Mouse (Mus musculus) WW6 (cell line): ENCODE data around the gene Trim41.
A peak's percentile ranks its signal among the peaks of the same experiment; 100 is the strongest.
"Not testable (repeated sequence)": the region's sequence is repeated elsewhere in the genome, so short reads cannot be mapped to it uniquely, and the experiment has no call there.

Experiments
- DNase-seq: peaks from one replicate; pipeline ENCODE4 v3.0.0-alpha.2; 2013; ENCODE audit warnings: low read depth, low spot score

Gene Trim41

DNA sequence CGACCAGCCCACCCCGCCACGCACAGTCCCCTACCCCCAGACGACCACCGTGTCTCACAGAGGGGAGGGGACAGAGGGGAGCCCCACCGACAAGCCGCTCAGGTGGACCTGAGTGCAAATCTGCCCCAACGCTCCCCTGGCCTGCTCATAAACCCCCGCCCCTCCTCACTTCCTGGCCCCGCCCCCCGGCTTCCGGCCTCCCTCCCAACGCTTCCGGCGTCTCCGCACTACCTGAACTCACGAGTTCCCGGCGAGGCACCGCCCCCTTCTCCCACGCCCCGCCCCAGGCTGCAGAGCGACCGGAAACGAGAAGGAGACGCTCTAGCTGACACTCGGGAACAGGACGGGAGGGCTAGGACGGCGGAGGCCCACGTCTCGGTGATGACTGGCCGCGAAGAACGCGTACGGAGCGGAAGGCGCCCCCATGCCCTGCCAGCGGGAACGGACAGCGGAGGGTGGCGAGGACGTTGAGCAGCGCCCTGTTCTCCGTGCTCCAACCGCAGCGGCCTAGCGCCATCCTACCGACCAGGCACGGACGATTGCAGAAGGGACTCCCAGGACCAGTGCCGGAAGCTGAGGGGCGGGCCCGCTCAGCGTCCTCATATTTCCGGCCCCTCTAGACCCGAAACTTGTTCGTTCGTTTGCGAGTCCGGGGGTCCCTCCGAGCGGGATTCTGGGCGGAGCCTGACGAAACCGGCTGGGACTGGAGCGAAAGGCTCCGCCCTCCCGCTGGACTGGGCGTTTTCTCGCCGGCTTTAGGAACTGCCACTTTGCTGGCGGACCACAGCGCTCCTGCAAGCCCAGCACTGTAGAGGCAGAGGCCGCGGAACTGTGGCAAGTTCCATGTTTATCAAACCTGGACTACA is at the start of gene Trim41:
TSS of gene Trim41 (minus strand) at position 554 of the 866 bp plus-strand sequence.
- peak; percentile 99 for DNase-seq

DNA sequence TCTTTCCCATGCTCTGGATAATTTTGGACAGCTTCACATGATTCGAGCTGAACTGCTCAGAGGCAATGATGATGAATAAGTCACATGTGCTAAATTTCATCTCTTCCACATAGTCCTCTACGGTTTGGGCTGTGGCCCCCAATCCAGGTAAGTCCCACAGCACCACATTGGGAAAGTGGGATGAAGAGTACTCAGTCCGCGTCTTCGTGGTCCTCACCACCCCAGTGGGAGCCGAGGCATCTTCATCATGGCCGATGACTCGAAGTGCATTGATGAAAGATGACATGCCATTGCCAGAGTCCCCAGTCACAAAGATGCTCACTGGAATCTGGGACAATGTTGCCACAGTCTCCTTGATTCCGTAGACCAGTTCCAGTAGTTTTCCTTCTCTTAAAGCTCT is 49.3 kb upstream of the Trim41 start:
- no peak for DNase-seq

DNA sequence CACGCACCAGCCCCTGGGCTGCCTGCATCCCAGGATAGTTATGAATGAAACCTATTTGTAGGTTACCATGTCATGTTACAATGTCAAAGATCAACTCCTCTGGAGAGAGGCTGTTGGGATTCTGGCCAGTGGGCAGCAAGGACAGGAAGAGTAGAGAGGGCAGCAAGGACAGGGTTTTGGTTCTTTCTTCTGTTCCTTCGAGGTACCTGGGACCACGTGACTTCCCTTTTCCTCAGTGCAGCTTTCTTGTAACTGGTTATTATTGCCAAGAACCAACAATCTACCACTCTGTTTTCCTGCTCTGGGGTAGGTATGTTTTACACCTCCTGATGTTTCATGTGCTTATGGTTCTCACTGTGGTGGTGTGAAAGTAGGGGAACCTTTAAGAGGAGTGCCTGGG is 46.7 kb upstream of the Trim41 start:
- DNase-seq, result no peak

DNA sequence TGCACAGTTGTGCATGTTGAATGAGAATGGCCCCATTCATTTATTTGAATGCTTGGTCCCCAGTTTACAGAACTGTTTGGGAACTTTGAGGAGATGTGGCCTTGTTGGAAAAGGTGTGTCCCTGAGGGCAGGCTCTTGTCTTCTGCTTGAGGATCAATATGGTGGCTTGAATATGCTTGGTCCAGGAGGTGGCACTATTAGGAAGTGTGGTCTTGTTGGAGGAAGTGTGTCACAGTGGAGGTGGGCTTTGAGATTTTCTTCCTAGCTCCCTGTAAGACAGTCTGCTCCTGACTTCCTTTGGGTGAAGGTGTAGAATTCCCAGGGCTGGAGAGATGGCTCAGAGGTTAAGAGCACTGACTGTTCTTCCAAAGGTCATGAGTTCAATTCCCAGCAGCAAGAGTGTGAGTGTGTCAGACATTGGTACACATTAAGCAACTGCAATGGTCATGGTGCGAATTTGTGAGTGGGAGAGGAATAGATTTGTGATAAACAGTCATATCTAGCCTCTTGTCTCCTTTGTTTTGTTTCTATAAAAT is 45.7 kb upstream of the Trim41 start:
- no peak for DNase-seq

DNA sequence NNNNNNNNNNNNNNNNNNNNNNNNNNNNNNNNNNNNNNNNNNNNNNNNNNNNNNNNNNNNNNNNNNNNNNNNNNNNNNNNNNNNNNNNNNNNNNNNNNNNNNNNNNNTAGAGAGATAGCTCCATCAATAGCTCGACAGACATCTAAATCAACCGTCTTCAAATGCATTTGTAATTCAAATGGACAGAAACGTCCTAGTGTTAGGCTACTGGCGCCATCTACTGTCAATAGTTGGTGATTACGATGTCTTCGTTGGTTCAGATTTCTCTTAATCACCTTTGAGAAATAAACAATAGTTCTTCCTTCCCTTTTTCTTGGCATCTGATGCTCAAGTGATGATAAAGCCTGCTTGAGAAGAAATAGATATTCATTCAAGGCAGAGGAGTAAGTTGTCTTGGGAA is 41.9 kb upstream of the Trim41 start:
- no peak for DNase-seq

DNA sequence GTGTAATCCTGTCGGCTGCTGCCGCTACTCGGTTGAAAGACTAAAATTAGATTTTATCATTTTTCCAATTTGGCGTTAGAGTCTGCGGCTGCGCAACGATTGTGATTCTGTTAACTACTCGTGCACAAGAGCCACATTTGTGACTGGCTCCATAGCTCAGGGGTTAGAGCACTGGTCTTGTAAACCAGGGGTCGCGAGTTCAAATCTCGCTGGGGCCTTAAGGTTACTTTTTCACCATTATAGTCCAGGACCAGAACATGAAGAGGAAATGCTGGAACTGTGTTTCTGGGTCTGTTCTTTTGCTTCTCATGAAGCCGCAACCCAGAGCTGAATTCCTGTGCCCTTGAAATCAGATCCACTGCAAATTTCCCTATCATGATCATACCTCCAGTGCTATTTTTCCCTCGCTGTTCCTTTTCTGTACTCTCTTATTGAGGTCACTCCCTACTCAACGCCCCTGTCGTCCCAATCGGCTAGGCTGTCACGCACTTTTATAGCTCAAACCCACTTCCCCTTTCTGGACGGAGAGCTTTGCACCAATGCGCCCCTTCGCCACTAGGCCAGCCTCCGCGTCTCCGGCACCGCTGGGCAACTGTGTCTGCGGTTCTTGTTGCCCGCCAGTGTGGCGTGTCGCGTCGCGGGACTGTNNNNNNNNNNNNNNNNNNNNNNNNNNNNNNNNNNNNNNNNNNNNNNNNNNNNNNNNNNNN is 36.5 kb upstream of the Trim41 start:
- no peak for DNase-seq

DNA sequence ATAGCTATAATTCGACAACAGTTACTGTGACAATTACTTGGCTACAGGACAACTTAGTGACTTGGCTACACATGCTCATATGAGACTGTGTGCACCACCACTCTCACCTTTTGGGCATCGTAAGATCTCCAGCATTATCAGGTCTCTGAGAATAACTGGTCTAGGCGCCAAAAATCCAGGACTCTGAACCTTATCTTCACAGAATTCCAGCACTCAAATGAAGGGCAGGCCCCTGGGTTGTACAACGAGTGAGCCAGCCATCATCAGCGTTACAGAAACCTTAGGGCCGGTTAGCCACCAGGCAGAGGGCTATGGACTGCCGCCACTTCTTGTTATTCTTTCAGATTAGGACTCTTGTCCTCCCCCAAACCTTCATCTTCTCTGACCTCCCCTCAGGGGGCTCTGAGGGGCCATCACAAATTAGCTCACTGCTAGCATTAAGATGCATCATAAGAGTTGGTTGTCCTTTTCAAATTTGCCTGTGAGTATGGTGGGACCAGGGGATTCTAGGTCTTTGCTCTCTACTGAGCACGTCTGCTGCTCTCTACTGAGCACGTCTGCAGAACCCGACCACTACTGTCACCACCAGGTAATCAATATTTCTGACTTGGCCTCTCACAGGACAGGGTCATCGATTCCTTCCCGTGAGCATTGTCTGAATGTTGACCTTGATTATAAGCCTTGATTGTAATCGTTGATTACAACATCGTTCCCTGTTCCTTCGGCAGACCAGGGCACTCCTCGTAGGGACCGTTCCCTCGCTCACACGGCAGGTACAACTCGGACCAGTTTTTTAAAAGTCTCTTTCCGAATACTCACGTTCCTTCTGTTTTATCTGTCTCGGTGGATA is 35.7 kb upstream of the Trim41 start:
- no peak for DNase-seq

DNA sequence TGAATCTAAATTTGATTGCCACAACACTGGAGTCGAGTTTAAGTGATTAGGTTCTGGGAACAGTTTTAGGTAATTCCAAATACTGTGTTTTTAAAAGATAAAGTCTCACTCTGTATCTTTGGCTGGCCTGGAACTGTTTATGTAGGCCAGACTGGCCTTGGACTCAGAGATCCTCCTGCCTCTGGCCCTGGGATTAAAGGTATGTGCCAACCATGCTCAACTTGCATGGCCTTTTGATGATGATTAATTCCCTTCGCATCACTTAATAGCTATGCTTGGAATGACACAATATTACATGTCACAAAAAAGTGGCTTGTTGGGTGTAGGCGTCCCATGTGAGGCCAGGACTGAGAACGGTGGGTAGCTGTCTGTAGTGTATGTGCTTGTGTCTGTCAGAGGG is 35.0 kb upstream of the Trim41 start:
- no peak for DNase-seq

DNA sequence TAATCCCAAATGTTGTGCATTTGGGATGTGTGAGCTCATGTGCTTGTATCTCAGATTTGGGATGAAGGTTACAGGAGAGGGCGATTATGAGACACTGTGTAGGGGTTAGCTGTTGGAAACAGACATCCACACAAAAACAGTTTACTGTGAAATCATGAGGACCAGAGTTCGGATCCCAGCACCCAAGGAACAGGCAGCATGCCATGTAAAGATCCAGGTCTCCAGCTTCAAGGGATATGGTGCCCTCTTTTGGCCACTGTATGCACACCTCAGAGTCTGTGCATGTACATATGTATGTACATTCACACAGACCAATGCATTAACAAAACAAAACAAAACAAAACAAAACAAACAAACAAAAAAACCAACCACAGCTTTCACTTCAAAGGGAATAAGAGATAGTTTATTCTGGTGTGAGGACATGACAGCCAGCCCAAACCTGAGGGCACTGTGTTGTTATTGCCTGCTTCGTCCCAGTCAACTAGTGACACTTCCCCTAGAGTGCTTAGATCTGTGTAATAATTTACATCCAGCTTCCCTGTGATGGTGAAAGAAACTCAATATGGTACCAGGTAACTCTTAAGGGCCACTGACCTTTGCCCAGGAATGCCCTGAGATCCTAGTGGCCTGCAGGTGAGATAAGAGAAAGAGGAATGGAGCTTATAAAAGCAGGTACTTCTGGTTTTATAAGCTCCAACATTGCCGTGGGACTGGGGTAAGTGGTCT is 34.3 kb upstream of the Trim41 start:
- DNase-seq, result no peak

DNA sequence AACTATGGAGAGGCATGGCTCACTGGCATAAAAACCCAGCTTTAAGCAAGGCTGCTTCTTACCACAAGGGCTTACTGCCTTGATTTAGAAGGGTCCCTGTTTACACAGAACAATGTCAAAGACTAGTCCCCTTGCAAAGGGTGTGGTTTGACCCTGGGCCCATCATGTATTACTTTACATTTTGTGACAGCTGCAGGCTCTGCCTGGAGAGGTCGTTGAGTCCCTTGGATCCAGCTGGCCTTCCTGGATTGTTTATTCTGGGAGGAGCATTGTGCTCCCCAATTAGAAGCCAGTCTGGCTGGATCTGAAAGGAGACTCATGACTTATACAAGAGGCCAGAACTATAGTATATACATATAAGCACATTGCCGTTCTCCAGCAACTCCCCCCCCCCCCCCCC is 33.1 kb upstream of the Trim41 start:
- DNase-seq, result no peak

DNA sequence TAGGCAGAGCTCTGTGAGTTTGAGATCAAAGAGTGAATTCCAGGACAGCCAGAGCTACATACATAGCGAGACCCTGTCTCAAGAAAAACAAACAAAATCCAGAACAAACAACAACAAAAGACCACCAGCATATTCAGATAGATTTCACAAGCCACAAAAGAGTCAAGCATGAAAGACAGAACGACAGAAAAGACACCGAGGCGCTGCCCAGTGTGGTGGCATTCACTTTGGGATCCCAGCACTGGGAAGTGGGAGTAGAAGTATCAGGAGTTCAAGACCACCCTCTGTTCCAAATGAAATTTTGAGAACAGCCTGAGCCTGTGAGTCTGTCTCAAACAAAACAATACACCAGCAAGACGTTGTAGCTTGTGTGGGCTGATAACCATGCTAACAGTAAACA is 29.7 kb upstream of the Trim41 start:
- no peak for DNase-seq

DNA sequence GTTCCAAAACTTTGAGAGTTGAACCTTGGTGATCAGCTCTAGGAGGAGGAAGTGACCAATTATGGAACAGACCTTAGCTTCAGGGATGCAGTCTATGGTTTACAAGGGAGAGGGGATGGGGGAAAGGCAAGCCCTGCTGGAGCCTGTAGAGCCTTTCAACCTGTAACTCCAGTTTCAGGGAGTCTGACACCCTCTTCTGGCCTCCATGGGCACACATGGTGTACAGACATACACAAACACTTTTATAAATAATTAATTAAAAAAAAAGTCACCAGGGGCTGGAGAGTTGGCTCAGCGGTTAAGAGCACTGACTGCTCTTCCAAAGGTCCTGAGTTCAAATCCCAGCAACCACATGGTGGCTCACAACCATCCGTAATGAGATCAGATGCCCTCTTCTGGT is 29.2 kb upstream of the Trim41 start:
- not testable (repeated sequence) for DNase-seq

DNA sequence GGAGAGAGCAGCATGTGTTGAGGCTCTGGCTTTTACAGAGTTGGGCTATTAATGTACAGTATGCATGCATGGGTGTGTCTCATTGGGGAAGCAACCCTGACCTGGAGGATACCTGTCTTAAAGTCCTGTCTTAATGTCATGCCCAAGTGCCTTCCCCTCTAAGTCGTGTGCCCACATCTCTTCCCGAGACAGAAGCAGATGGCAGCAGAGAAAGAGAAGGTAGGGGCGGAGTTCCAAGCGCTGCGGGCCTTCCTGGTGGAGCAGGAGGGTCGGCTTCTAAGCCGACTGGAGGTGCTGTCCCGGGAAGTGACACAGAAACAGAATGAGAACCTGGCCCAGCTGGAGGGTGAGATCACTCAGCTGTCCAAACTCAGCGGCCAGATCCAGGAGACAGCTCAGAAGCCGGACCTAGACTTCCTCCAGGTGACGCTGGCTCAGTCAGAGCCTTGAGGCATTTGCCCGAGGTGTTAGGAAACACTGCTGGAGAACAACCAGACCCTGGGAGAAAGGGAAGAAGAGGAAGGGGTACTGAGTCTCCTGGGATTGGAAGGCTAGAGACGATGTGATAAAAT is 28.2 kb upstream of the Trim41 start:
- DNase-seq, result no peak

DNA sequence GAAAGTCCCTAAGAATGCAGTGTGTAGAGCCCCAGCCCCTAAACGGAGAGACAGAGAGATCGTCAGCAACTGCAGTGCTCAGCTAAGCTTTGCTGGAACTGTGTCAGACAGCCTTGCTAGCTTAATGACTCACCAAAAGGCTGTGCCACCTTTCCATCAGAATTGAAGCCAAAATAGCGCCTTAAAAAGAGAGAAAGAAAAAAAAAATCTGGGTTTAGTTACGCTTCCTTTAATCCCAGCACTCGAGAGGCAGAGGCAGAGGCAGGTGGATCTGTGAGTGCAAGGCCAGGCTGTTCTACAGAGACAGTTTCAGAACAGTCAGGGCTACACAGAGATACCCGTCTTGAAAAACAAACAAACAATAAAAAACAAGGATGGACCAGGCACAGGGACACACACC is 27.2 kb upstream of the Trim41 start:
- no peak for DNase-seq

DNA sequence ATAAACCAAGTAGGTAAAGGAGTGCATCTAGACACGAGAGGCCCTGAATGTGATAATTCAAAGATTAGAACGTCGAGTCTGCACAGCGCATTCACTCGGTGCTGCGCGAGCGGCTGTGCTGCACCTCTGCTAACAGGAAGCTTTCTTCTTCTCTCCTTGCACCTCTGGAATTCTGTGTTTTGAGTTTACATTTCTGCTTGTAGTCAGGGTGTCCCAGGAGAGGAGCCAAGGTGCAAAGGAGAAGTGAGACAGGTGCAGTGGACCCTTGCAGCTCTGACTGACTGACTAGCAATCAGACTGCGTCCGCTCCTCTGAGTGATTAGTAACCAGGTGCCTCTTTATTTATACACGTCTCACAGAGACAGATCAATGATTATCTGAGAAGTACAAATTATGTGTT is 26.0 kb upstream of the Trim41 start:
- no peak for DNase-seq

DNA sequence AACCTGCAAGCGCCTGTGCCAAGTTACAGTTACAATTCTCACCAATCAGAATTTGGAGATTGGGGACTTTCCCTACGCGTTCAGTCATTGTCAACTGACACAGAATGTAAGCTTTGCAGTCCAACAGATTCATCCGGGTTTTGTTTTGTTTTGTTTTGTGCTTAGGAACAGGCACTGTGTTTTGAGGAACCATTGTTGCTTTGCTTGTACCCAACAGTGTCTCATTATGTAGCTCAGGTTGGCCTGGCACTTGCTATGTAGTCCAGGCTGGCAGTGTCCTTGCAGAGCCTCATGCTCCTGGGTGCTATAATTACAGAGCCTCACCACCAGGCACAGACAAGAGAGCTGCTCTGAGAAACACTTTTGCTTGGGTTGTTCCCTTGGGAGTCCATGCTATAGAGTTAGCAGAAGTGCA is 25.2 kb upstream of the Trim41 start:
- DNase-seq, result no peak

DNA sequence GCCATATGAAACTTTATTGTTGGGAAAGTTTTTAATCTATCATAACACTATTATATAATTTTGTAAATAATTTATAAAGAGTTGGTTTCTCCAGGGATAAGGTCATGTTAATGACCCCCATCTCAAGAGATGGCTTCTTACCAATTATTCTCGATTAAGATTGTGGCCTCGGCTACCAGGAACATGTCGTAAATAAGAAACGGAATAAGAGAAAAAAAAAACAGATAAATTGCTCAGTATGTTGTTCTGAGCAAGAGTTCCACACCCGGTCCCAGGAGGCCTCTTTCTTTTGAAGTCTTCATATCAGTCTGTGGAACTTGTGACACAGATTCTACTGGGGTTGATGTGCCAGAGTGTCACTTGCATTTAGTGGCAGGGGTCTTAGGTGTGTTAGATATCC is 24.1 kb upstream of the Trim41 start:
- DNase-seq, result no peak

DNA sequence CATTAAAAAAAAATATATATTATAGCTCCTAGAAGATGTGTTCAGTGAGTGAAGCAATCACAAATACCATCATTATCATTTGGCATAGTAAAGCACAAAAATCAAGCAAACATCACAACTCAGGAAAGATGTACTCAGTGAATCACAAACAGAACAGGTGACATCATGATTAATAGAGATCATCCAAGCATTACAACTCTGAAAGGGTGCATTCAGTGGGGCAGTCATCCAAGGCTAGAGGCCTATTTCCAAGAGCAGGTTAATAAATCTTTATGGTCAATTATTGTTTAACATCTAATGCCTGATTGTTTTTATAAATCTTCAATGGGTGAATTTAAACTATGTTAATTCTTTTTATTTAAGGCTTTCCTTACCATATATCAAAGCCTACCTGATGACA is 23.7 kb upstream of the Trim41 start:
- DNase-seq, result no peak

DNA sequence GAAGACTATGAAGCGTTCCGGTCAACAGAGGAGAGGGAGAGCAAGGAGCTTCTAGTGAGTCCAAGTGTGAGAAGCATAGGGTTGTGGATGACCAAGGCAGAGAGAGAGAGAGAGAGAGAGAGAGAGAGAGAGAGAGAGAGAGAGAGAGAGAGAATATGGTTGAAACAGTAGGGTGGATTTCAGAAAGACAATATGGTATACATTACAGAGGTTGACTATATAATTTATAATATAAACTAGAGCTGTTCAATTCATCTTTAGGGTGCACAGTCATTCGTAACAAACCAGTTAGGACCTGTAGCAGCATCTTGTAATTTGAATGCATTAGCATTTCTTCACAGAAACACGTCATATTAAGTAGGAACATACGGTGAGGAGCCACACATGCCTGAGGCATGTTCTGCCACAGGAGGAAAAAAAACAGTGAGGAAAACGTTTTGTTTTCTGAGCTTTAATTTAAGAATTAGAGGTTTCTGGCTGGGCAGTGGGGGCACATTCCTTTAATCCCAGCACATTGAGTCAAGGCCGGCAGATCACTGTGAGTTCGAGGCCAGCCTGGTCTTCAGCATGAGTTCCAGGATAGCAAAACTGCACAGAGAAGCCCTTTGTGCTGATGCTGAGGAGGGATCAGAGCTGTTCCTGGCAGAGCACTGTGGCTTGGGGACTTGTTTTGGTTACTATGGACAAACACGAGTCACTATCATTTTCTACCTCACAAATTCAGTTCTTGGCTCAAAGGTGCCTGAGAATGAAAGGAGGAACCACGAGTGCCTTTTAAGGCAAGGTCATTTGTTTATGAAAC is 21.9 kb upstream of the Trim41 start:
- DNase-seq, result no peak

DNA sequence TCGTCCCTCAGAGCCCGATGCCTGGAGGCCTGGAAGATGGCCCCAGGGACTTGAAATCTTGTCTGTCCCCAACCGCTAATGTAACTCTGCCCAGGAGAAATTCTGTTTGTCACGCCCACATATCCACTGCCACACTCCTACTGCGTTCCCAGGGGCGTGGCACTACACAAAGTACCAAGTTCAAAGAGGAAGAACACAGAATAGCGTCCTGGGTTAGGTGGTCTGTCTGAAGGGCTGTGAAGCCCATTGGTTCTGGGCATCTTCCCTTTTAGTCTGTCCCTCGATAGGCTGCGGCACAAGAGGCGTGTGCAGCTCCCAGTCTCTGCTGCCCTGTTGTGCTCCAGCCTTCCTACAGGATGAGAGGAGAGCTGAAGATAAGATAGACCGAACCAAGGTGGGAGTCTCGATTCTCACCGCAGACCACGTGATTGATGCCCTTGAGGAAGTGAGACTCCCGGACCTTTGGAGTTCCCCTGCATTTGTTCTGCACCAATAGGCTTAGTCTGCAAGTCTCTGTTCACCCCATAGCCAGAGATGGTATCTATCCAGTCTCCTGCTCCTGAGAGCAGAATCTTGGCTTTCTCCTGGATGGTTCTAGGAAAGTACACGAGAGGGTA is 21.1 kb upstream of the Trim41 start:
- DNase-seq, result no peak
